In the genomic region with DNA sequence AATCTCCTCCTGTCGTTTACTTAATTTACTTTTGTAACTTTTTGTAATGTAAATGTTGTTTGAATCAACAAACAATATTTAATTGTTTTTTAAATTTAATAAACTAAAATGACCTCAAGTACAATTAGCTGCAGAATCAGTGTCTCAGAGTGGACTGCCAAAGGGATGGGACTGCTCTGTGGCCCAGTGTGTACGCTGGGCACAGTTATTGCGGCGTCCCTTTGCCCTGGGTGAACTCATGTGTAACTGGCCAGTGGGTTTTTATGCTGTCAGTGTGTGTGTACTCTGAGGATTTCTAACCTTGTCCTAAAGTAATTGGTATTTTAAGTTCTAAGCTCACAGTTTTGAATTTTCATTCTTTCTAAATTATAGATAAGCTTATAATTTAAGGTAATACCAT, we compare ENCODE assay signal across 29 mouse cellular contexts. TPM values are rescaled to one million over a fixed set of nuclear protein-coding genes. Genes with fewer than 3 reads are reported as not detected.
DNase-seq lines count a peak whose midpoint lies in the region; ATAC-seq lines count a peak whose summit lies in the region.
"Had no signal": no experiment of that assay in that cellular context is flagged by ENCODE, and none has a peak within 500 bp of the region (broad histone marks: within the 10 kb centered on the region; RNA-seq: fewer than 3 reads in every experiment).

No protein-coding gene starts in this region.

- H3K36me3 ChIP-seq in kidney, embryonic 16.5 days (ENCODE audit: insufficient read depth, low read length), result peaks cover 19% of the 10 kb centered on the region
- peaks cover 70% of the 10 kb centered on the region for H3K36me3 ChIP-seq in liver, embryonic 13.5 days
- H3K36me3 ChIP-seq in liver, embryonic 11.5 days (ENCODE audit: control insufficient read depth, insufficient read depth, low read length), result no peaks in the 10 kb centered on the region; the same call in 1 of the 2 replicates

- no peaks in the 10 kb centered on the region for H3K9me3 ChIP-seq in kidney, embryonic 16.5 days (ENCODE audit: low read length)
- no peaks in the 10 kb centered on the region for H3K9me3 ChIP-seq in liver, embryonic 13.5 days (replicated peaks)
- H3K9me3 ChIP-seq in liver, embryonic 11.5 days (ENCODE audit: control insufficient read depth, low read length), result no peaks in the 10 kb centered on the region
- H3K9me3 ChIP-seq: embryonic facial prominence, embryonic 13.5 days; embryonic facial prominence, embryonic 15.5 days; forebrain, embryonic 10.5 days; forebrain, embryonic 12.5 days; G1E had no signal

- DNase-seq in heart, adult 11 months, result peak; percentile 54
- no peak for DNase-seq in heart, postnatal 25 days (ENCODE audit: low spot score)
- DNase-seq in kidney, postnatal 25 days, result no peak
- no peak for DNase-seq in liver, embryonic 13.5 days
- DNase-seq in liver, embryonic 11.5 days (ENCODE audit: low spot score), result no peak
- peak; percentile 36 for DNase-seq in adipocyte (ENCODE audit: low spot score)
- DNase-seq: adrenal gland, adult 2 months; adrenal gland, postnatal 10 days; adrenal gland, postnatal 25 days; B cell, adult 2 months; cerebellum, adult 11 months; cerebellum, adult 18-20 months; cerebellum, adult 8-10 months; cerebellum, adult 9-11 months; cerebellum, postnatal 14 days; cerebellum, postnatal 36 days; embryo, embryonic 11 days had no signal

- WGBS in kidney, embryonic 16.5 days, result 84% methylated on average over 4 of the region's 4 CpGs
- 89% methylated on average over 4 of the region's 4 CpGs for WGBS in liver, embryonic 13.5 days (ENCODE audit: insufficient replicate concordance)
- 92% methylated on average over 4 of the region's 4 CpGs for WGBS in liver, embryonic 11.5 days

- no peaks in the 10 kb centered on the region for H3K27me3 ChIP-seq in kidney, embryonic 16.5 days (ENCODE audit: insufficient read depth, low read length)
- H3K27me3 ChIP-seq in liver, embryonic 13.5 days, result no peaks in the 10 kb centered on the region
- no peaks in the 10 kb centered on the region for H3K27me3 ChIP-seq in liver, embryonic 11.5 days (replicated peaks; ENCODE audit: control insufficient read depth, insufficient read depth, low read length)
- H3K27me3 ChIP-seq: CH12.LX; embryonic facial prominence, embryonic 13.5 days; embryonic facial prominence, embryonic 15.5 days; forebrain, embryonic 12.5 days; Patski had no signal

- H3K4me2 ChIP-seq in kidney, embryonic 16.5 days (replicated peaks; ENCODE audit: low read depth, low read length), result no peak overlapping the region
- no peak overlapping the region for H3K4me2 ChIP-seq in liver, embryonic 13.5 days
- no peak overlapping the region for H3K4me2 ChIP-seq in liver, embryonic 11.5 days
- H3K4me2 ChIP-seq: embryonic facial prominence, embryonic 13.5 days; embryonic facial prominence, embryonic 15.5 days; forebrain, embryonic 12.5 days had no signal

- H3K9ac ChIP-seq in kidney, embryonic 16.5 days (replicated peaks; ENCODE audit: low read length), result no peak overlapping the region
- no peak overlapping the region for H3K9ac ChIP-seq in liver, embryonic 13.5 days
- H3K9ac ChIP-seq in liver, embryonic 11.5 days (ENCODE audit: low read depth, low read length), result no peak overlapping the region
- H3K9ac ChIP-seq: embryonic facial prominence, embryonic 13.5 days; embryonic facial prominence, embryonic 15.5 days; forebrain, embryonic 12.5 days had no signal

- intact Hi-C loops in heart, postnatal 25 days (cut with DNase I), result no loop called here

- no peaks in the 10 kb centered on the region for H3K4me1 ChIP-seq in kidney, embryonic 16.5 days (ENCODE audit: insufficient read depth, low read length)
- H3K4me1 ChIP-seq in liver, embryonic 13.5 days (replicated peaks), result peaks cover 45% of the 10 kb centered on the region
- H3K4me1 ChIP-seq in liver, embryonic 11.5 days (replicated peaks; ENCODE audit: control insufficient read depth, insufficient read depth, low read length), result 0 out of 2 replicates have a peak, but pooled peaks cover 3% of the 10 kb centered on the region
- H3K4me1 ChIP-seq: embryonic facial prominence, embryonic 13.5 days; embryonic facial prominence, embryonic 15.5 days; forebrain, embryonic 10.5 days; forebrain, embryonic 12.5 days had no signal

- H3K27ac ChIP-seq in kidney, embryonic 16.5 days (ENCODE audit: low read length), result no peak overlapping the region
- H3K27ac ChIP-seq in liver, embryonic 13.5 days, result peak overlapping the region; percentile 23; the same call in 1 of the 2 replicates
- H3K27ac ChIP-seq in liver, embryonic 11.5 days (ENCODE audit: low read depth, low read length), result no peak overlapping the region
- H3K27ac ChIP-seq: embryonic facial prominence, embryonic 13.5 days; embryonic facial prominence, embryonic 15.5 days; forebrain, embryonic 10.5 days; forebrain, embryonic 12.5 days had no signal

- no peak overlapping the region for H3K4me3 ChIP-seq in kidney, embryonic 16.5 days (ENCODE audit: low read length)
- H3K4me3 ChIP-seq in liver, embryonic 13.5 days (replicated peaks), result no peak overlapping the region
- no peak overlapping the region for H3K4me3 ChIP-seq in liver, embryonic 11.5 days (ENCODE audit: low read depth, low read length)
- H3K4me3 ChIP-seq: embryonic facial prominence, embryonic 13.5 days; embryonic facial prominence, embryonic 15.5 days; erythroblast, embryonic 14.5 days; forebrain, embryonic 10.5 days; forebrain, embryonic 12.5 days had no signal

- 0 out of 2 replicates have a peak, but pooled peaks have one; percentile 61 for ATAC-seq in kidney, embryonic 16.5 days (ENCODE audit: low FRiP score, low TSS enrichment)
- no peak for ATAC-seq in liver, embryonic 13.5 days (ENCODE audit: low read depth)
- no peak for ATAC-seq in liver, embryonic 11.5 days (replicated peaks; ENCODE audit: low FRiP score)
- ATAC-seq: activated CD4-positive, CD25-positive, alpha-beta regulatory T cell, adult 4 months; CD4-positive, CD25-positive, alpha-beta regulatory T cell, adult 4 months; forebrain, embryonic 14.5 days; Patski had no signal

RNA-seq across cellular contexts. Expression of a gene that starts 46.5 kb away (rescaled TPM):
- 10 to 100 TPM; 15.5 to 18.9 TPM for total RNA-seq in heart, postnatal 25 days (2021)
- 11.4 and 12.4 TPM in 2 replicates for polyA plus RNA-seq in kidney, embryonic 16.5 days (2015; fragmentation: Nextera tagmentation; extraction: Ambion mirVana)
- polyA plus RNA-seq in liver, embryonic 13.5 days (2015; fragmentation: Nextera tagmentation; extraction: Ambion mirVana), result 19.9 and 20.4 TPM in 2 replicates
- 31.5 and 34.3 TPM in 2 replicates for polyA plus RNA-seq in liver, embryonic 11.5 days (2014; fragmentation: Nextera tagmentation; extraction: Ambion mirVana)

RNA-seq across cellular contexts. Expression of a gene that starts 56.2 kb away (rescaled TPM):
- 10 to 100 TPM; 36.8 to 40.5 TPM for total RNA-seq in heart, postnatal 25 days (2021)
- 71.2 and 71.9 TPM in 2 replicates for polyA plus RNA-seq in kidney, embryonic 16.5 days (2015; fragmentation: Nextera tagmentation; extraction: Ambion mirVana)
- polyA plus RNA-seq in liver, embryonic 13.5 days (2015; fragmentation: Nextera tagmentation; extraction: Ambion mirVana), result 21.3 and 28.2 TPM in 2 replicates
- 31.5 and 32.6 TPM in 2 replicates for polyA plus RNA-seq in liver, embryonic 11.5 days (2014; fragmentation: Nextera tagmentation; extraction: Ambion mirVana)

Comparison
In these comparisons a context has a peak if more than half of its experiments do, and no peak if none do; other contexts are left out.
1. DNase-seq: peak in heart, adult 11 months (single experiment) and adipocyte (single experiment); none in heart, postnatal 25 days (single experiment), kidney, postnatal 25 days (0 of 2), liver, embryonic 13.5 days (single experiment) and liver, embryonic 11.5 days (single experiment).